Mouse (Mus musculus) forelimb bud, embryonic 11.5 days (tissue): ENCODE measurements around the gene Slc39a2.
"Not testable (repeated sequence)": the region's sequence is repeated elsewhere in the genome, so short reads cannot be mapped to it uniquely, and the experiment has no call there.

Experiments used
- DNase-seq: peaks from one replicate; pipeline ENCODE4 v3.0.0-alpha.2; 2012; ENCODE audit warnings: low read depth, low spot score

Gene Slc39a2

GRCm38 (mm10) chr14:51892191-51892939, at the start of gene Slc39a2:
Slc39a2 (plus strand) TSS chr14:51892889.
- DNase-seq = no peak

- no peak for DNase-seq
Measured at GRCm38 (mm10) chr14:51843882-51844281, 48.8 kb upstream of the Slc39a2 start.

GRCm38 (mm10) chr14:51846566-51846965, 46.1 kb upstream of the Slc39a2 start:
- no peak for DNase-seq

- not testable (repeated sequence) for DNase-seq
Measured at GRCm38 (mm10) chr14:51851006-51851405, 41.7 kb upstream of the Slc39a2 start.

GRCm38 (mm10) chr14:51853399-51853798, 39.3 kb upstream of the Slc39a2 start, which contains the start of gene Ear6:
Ear6 (plus strand) TSS chr14:51853699.
- no peak for DNase-seq

- not testable (repeated sequence) for DNase-seq
Measured at GRCm38 (mm10) chr14:51855280-51855679, 37.4 kb upstream of the Slc39a2 start.

GRCm38 (mm10) chr14:51863603-51864002, 29.1 kb upstream of the Slc39a2 start:
- DNase-seq = peak; percentile 24

GRCm38 (mm10) chr14:51870756-51871155, 21.9 kb upstream of the Slc39a2 start:
- no peak for DNase-seq

GRCm38 (mm10) chr14:51871741-51872140, 20.9 kb upstream of the Slc39a2 start:
- DNase-seq = no peak

- no peak for DNase-seq
Measured at GRCm38 (mm10) chr14:51877517-51877916, 15.2 kb upstream of the Slc39a2 start.

- DNase-seq = peak; percentile 86
Measured at GRCm38 (mm10) chr14:51883527-51884030, 9.1 kb upstream of the Slc39a2 start.

GRCm38 (mm10) chr14:51884031-51884544, 8.6 kb upstream of the Slc39a2 start:
- DNase-seq = peak; percentile 63

- peak; percentile 97 for DNase-seq
Measured at GRCm38 (mm10) chr14:51884598-51885331, 7.9 kb upstream of the Slc39a2 start, which contains the start of gene Mettl17. Mettl17 (plus strand) TSS chr14:51884842.

GRCm38 (mm10) chr14:51886051-51886450, 6.6 kb upstream of the Slc39a2 start:
- no peak for DNase-seq

- no peak for DNase-seq
Measured at GRCm38 (mm10) chr14:51889833-51890232, 2.9 kb upstream of the Slc39a2 start.

- no peak for DNase-seq
Measured at GRCm38 (mm10) chr14:51893094-51893794, 555 bp downstream of the Slc39a2 start.

GRCm38 (mm10) chr14:51893809-51894208, 1.1 kb downstream of the Slc39a2 start:
- no peak for DNase-seq

GRCm38 (mm10) chr14:51895071-51895470, 2.4 kb downstream of the Slc39a2 start:
- no peak for DNase-seq

GRCm38 (mm10) chr14:51896019-51896418, 3.3 kb downstream of the Slc39a2 start:
- no peak for DNase-seq

- DNase-seq = no peak
Measured at GRCm38 (mm10) chr14:51896539-51897170, 4.0 kb downstream of the Slc39a2 start.

- DNase-seq = no peak
Measured at GRCm38 (mm10) chr14:51899351-51899750, 6.7 kb downstream of the Slc39a2 start.
